Mouse (Mus musculus) liver, adult 2 months (tissue): ENCODE measurements around the gene Gm37240.

Experiments used
- CTCF ChIP-seq: fragments of 200-500 bp; IDR thresholded peaks from 2 replicates; pipeline ENCODE4 v1.5.1; 2011; ENCODE audit warnings: low read depth, low read length, control low read depth
- POLR2A ChIP-seq: fragments of 200-500 bp; IDR thresholded peaks from 2 replicates; pipeline ENCODE4 v1.6.1; 2011; ENCODE audit warnings: low read length, control low read depth; ENCODE audit not compliant: insufficient read depth; ENCODE audit errors: extremely low read depth

- TF ChIP-seq CTCF (no peak), POLR2A (no peak)
Observed at GRCm38 (mm10) chr3:85860996-85861395, 26.3 kb downstream of the Gm37240 start.
